Mouse (Mus musculus): ENCODE measurements around the gene Capzb.

Capzb gene

GRCm38 (mm10) chr4:139185766-139186442, 6.8 kb upstream of the Capzb start:
- peaks cover 52% of the 10 kb centered on the region for H3K4me1 ChIP-seq (replicated peaks; ENCODE audit: low read depth, low read length)
- TF ChIP-seq POU5F1 (IDR thresholded peaks at IDR 0.05; ENCODE audit: borderline replicate concordance, low read length) (no peak), NANOG (IDR thresholded peaks at IDR 0.05; ENCODE audit: borderline replicate concordance, low read length) (no peak), CTCF (conservative IDR thresholded peaks at IDR 0.05; ENCODE audit: low read length) (no peak)
- H3K27me3 ChIP-seq (ENCODE audit: insufficient read depth, low read length) = no peaks in the 10 kb centered on the region
- H3K9me3 ChIP-seq (ENCODE audit: low read length) = no peaks in the 10 kb centered on the region
- no peak overlapping the region for H3K4me3 ChIP-seq (replicated peaks; ENCODE audit: low read length)
- peaks cover 3% of the 10 kb centered on the region; the same call in 1 of the 2 replicates for H3K36me3 ChIP-seq (ENCODE audit: insufficient read depth, low read length)

GRCm38 (mm10) chr4:139187930-139188329, 4.8 kb upstream of the Capzb start:
- H3K9me3 ChIP-seq (ENCODE audit: low read length) = no peaks in the 10 kb centered on the region
- TF ChIP-seq CTCF (conservative IDR thresholded peaks at IDR 0.05; ENCODE audit: low read length) = no peak
- TF ChIP-seq POU5F1 (IDR thresholded peaks at IDR 0.05; ENCODE audit: borderline replicate concordance, low read length) = no peak
- TF ChIP-seq NANOG (IDR thresholded peaks at IDR 0.05; ENCODE audit: borderline replicate concordance, low read length) = no peak

DNA sequence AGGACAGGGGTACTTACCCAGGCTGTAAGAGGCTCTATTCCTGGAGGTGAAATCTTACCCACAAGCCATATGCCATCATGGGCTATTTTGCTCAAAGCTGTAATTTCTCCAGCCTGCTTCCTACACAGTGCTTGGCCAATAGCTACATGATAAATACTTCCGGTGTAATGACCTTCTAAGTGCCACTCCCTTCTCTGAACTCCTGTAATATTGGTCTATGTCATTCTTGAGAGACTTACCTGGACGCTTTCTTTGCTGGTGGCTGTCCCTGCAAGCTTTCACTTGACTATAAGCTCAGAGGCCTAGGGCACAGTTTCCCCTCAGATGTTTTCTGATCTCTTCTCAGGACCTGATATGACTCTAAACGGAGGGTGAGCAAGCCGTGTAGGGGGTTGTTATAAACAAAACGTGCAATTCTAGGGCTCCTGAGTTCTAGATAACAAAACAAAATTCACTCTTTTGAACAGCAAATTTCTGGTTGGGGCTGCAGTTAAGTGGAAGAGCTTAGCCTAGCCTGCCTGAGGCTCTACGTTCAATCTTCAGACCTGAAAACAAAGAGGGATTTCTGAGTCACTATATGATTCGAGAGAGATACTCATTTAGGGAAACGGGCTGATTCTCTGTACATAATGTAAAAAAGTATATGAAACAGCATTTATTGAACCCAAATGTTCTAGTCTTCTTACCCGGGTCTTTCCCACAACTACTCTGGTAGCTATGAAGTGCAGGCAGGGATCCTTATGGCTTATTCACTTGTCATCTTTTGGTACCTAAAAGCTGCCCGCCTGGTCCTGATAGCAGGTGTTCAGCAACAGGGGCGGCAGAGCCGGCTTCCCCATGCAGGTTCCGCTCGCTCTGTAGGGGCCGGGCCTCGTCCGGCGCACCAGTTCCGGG, 847 bp upstream of the Capzb start:
- TF ChIP-seq CTCF (conservative IDR thresholded peaks at IDR 0.05; ENCODE audit: low read length) (no peak), POU5F1 (IDR thresholded peaks at IDR 0.05; ENCODE audit: borderline replicate concordance, low read length) (no peak), NANOG (IDR thresholded peaks at IDR 0.05; ENCODE audit: borderline replicate concordance, low read length) (no peak)
- H3K4me1 ChIP-seq (replicated peaks; ENCODE audit: low read depth, low read length) = peaks cover 81% of the 10 kb centered on the region
- H3K9me3 ChIP-seq (ENCODE audit: low read length) = no peaks in the 10 kb centered on the region
- H3K27me3 ChIP-seq (ENCODE audit: insufficient read depth, low read length) = no peaks in the 10 kb centered on the region
- H3K4me3 ChIP-seq (replicated peaks; ENCODE audit: low read length) = peak overlapping the region; percentile 89
- peaks cover 26% of the 10 kb centered on the region for H3K36me3 ChIP-seq (ENCODE audit: insufficient read depth, low read length)

More at GRCm38 (mm10) chr4:139187930-139188329, 4.8 kb upstream of the Capzb start:
- no peak overlapping the region for H3K4me3 ChIP-seq (replicated peaks; ENCODE audit: low read length)
- H3K4me1 ChIP-seq (replicated peaks; ENCODE audit: low read depth, low read length) = peaks cover 54% of the 10 kb centered on the region
- peaks cover 4% of the 10 kb centered on the region; the same call in 1 of the 2 replicates for H3K36me3 ChIP-seq (ENCODE audit: insufficient read depth, low read length)
- H3K27me3 ChIP-seq (ENCODE audit: insufficient read depth, low read length) = no peaks in the 10 kb centered on the region

- Histone ChIP-seq H3K27me3 (ENCODE audit: insufficient read depth, low read length) (no peaks in the 10 kb centered on the region), H3K9me3 (ENCODE audit: low read length) (no peaks in the 10 kb centered on the region), H3K4me1 (replicated peaks; ENCODE audit: low read depth, low read length) (peaks cover 83% of the 10 kb centered on the region), H3K36me3 (ENCODE audit: insufficient read depth, low read length) (peaks cover 27% of the 10 kb centered on the region), H3K4me3 (replicated peaks; ENCODE audit: low read length) (peak overlapping the region; percentile 94)
- TF ChIP-seq CTCF (conservative IDR thresholded peaks at IDR 0.05; ENCODE audit: low read length) (no peak), NANOG (IDR thresholded peaks at IDR 0.05; ENCODE audit: borderline replicate concordance, low read length) (no peak), POU5F1 (IDR thresholded peaks at IDR 0.05; ENCODE audit: borderline replicate concordance, low read length) (no peak)
Observed at GRCm38 (mm10) chr4:139193176-139194093, 736 bp downstream of the Capzb start.

DNA sequence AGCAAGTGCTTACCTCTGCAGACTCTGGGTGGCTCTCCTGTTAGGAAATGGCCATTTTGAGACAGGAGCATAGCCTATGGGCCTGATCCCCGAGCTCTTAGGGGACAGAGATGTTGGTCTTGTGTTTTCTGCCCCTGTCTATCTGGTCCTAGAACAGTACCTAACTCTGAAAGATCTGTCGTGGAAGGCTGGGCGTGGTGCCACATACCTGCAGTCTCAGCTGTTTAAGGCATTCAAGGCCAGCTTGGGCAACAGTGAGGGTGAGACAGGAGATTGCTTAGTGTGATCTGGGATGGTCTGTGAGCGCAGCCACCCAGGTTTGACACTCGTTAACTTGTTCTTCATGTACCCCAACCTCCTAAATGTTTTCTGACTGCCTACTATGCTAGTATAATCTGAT, 2.4 kb downstream of the Capzb start:
- Histone ChIP-seq H3K9me3 (ENCODE audit: low read length) (no peaks in the 10 kb centered on the region), H3K4me1 (replicated peaks; ENCODE audit: low read depth, low read length) (peaks cover 83% of the 10 kb centered on the region), H3K4me3 (replicated peaks; ENCODE audit: low read length) (peak overlapping the region; percentile 94), H3K36me3 (ENCODE audit: insufficient read depth, low read length) (peaks cover 44% of the 10 kb centered on the region), H3K27me3 (ENCODE audit: insufficient read depth, low read length) (no peaks in the 10 kb centered on the region)
- TF ChIP-seq POU5F1 (IDR thresholded peaks at IDR 0.05; ENCODE audit: borderline replicate concordance, low read length) (no peak), NANOG (IDR thresholded peaks at IDR 0.05; ENCODE audit: borderline replicate concordance, low read length) (no peak), CTCF (conservative IDR thresholded peaks at IDR 0.05; ENCODE audit: low read length) (no peak)

GRCm38 (mm10) chr4:139196464-139196863, 3.8 kb downstream of the Capzb start:
- TF ChIP-seq CTCF (conservative IDR thresholded peaks at IDR 0.05; ENCODE audit: low read length) = no peak
- TF ChIP-seq POU5F1 (IDR thresholded peaks at IDR 0.05; ENCODE audit: borderline replicate concordance, low read length) = no peak
- TF ChIP-seq NANOG (IDR thresholded peaks at IDR 0.05; ENCODE audit: borderline replicate concordance, low read length) = no peak
- H3K27me3 ChIP-seq (ENCODE audit: insufficient read depth, low read length) = no peaks in the 10 kb centered on the region
- H3K36me3 ChIP-seq (ENCODE audit: insufficient read depth, low read length) = peaks cover 54% of the 10 kb centered on the region
- H3K4me3 ChIP-seq (replicated peaks; ENCODE audit: low read length) = peak overlapping the region; percentile 68
- no peaks in the 10 kb centered on the region for H3K9me3 ChIP-seq (ENCODE audit: low read length)
- H3K4me1 ChIP-seq (replicated peaks; ENCODE audit: low read depth, low read length) = peaks cover 88% of the 10 kb centered on the region

GRCm38 (mm10) chr4:139196949-139197348, 4.2 kb downstream of the Capzb start:
- Histone ChIP-seq H3K36me3 (ENCODE audit: insufficient read depth, low read length) (peaks cover 59% of the 10 kb centered on the region), H3K4me1 (replicated peaks; ENCODE audit: low read depth, low read length) (peaks cover 88% of the 10 kb centered on the region), H3K27me3 (ENCODE audit: insufficient read depth, low read length) (no peaks in the 10 kb centered on the region), H3K9me3 (ENCODE audit: low read length) (no peaks in the 10 kb centered on the region), H3K4me3 (replicated peaks; ENCODE audit: low read length) (peak overlapping the region; percentile 68)
- no peak for TF ChIP-seq NANOG (IDR thresholded peaks at IDR 0.05; ENCODE audit: borderline replicate concordance, low read length)

- TF ChIP-seq NANOG (IDR thresholded peaks at IDR 0.05; ENCODE audit: borderline replicate concordance, low read length) (peak; percentile 43; the same call in 1 of the 2 replicates), POU5F1 (IDR thresholded peaks at IDR 0.05; ENCODE audit: borderline replicate concordance, low read length) (no peak)
Observed at GRCm38 (mm10) chr4:139197453-139197852, 4.8 kb downstream of the Capzb start.

More at GRCm38 (mm10) chr4:139197453-139197852, 4.8 kb downstream of the Capzb start:
- no peaks in the 10 kb centered on the region for H3K9me3 ChIP-seq (ENCODE audit: low read length)
- H3K27me3 ChIP-seq (ENCODE audit: insufficient read depth, low read length) = no peaks in the 10 kb centered on the region
- peaks cover 62% of the 10 kb centered on the region for H3K36me3 ChIP-seq (ENCODE audit: insufficient read depth, low read length)
- H3K4me1 ChIP-seq (replicated peaks; ENCODE audit: low read depth, low read length) = peaks cover 91% of the 10 kb centered on the region
- H3K4me3 ChIP-seq (replicated peaks; ENCODE audit: low read length) = peak overlapping the region; percentile 68
